ENCODE assay signal across 12 mouse cellular contexts in the genomic region with DNA sequence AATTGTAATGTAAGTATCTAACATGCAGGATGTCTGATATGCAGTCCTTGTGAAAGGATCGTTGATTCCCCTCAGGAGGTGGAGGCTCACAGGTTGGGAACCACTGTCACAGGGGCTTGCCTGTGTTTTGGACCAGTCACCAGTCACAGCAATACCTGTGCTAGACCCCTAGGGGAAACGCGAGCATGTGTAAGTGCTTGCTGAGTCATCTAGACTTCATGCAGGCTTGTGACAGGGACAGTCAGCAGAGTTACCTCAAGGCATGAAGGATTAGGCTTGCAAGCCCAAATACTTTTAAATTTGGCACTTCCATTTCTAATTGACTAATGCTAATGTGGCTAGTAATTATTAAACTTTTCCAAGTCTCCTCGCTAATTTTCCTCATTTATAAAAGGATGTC.
DNase-seq lines count a peak whose midpoint lies in the region; ATAC-seq and TF ChIP-seq lines count a peak whose summit lies in the region.
"Had no signal": no experiment of that assay in that cellular context is flagged by ENCODE, and none has a peak within 500 bp of the region (broad histone marks: within the 10 kb centered on the region; RNA-seq: fewer than 3 reads in every experiment).

No protein-coding gene starts in this region.

- H3K36me3 ChIP-seq in liver, embryonic 16.5 days (ENCODE audit: control insufficient read depth, insufficient read depth): no peaks in the 10 kb centered on the region
- H3K36me3 ChIP-seq in heart, embryonic 10.5 days: no peaks in the 10 kb centered on the region
- H3K36me3 ChIP-seq: limb, embryonic 12.5 days had no signal

- H3K4me2 ChIP-seq in liver, embryonic 16.5 days (ENCODE audit: low read depth, low read length): no peak overlapping the region
- H3K4me2 ChIP-seq: limb, embryonic 12.5 days had no signal

- H3K27ac ChIP-seq in layer of hippocampus, adult 2 months: no peak overlapping the region
- 0 out of 2 replicates have a peak overlapping the region, but pooled peaks have one; percentile 73 for H3K27ac ChIP-seq in liver, embryonic 16.5 days (ENCODE audit: low read length)
- no peak overlapping the region for H3K27ac ChIP-seq in cerebellum, adult 2 months (ENCODE audit: insufficient read depth, low read length)
- no peak overlapping the region for H3K27ac ChIP-seq in heart, embryonic 10.5 days
- H3K27ac ChIP-seq: limb, embryonic 12.5 days; macrophage had no signal

- TF ChIP-seq POLR2A in cerebellum, adult 2 months (IDR thresholded peaks at IDR 0.05; ENCODE audit: borderline replicate concordance, insufficient read depth, low read length): no peak

- no peaks in the 10 kb centered on the region for H3K9me3 ChIP-seq in liver, embryonic 16.5 days (replicated peaks; ENCODE audit: control insufficient read depth, low read length)
- H3K9me3 ChIP-seq in heart, embryonic 10.5 days: no peaks in the 10 kb centered on the region
- H3K9me3 ChIP-seq: limb, embryonic 12.5 days had no signal

- peaks cover 21% of the 10 kb centered on the region for H3K4me1 ChIP-seq in liver, embryonic 16.5 days (ENCODE audit: control insufficient read depth, low read depth, low read length)
- H3K4me1 ChIP-seq in cerebellum, adult 2 months (ENCODE audit: control insufficient read depth, insufficient read depth, low read length): peaks cover 13% of the 10 kb centered on the region
- peaks cover 30% of the 10 kb centered on the region; the same call in 1 of the 2 replicates for H3K4me1 ChIP-seq in heart, embryonic 10.5 days

- H3K27me3 ChIP-seq in liver, embryonic 16.5 days (ENCODE audit: control insufficient read depth, insufficient read depth, low read depth, low read length): no peaks in the 10 kb centered on the region
- no peaks in the 10 kb centered on the region; the same call in 1 of the 2 replicates for H3K27me3 ChIP-seq in cerebellum, adult 2 months (ENCODE audit: control insufficient read depth, insufficient read depth, low read length)
- H3K27me3 ChIP-seq in heart, embryonic 10.5 days (ENCODE audit: insufficient read depth, poor library complexity, severe bottlenecking): no peaks in the 10 kb centered on the region
- H3K27me3 ChIP-seq: limb, embryonic 12.5 days had no signal

- ATAC-seq in liver, embryonic 16.5 days (ENCODE audit: low read depth): no peak

- no peak for DNase-seq in layer of hippocampus, adult 2 months (ENCODE audit: low spot score in 2 of 2)
- DNase-seq in layer of hippocampus, adult 8-10 months (ENCODE audit: low spot score in 2 of 2): no peak
- DNase-seq in A20 (ENCODE audit: low read depth, low spot score) (peak; percentile 46), R1 (ENCODE audit: low read depth, low spot score) (peak; percentile 66)
- DNase-seq in spleen, postnatal 14 days (ENCODE audit: low spot score in 2 of 2): no peak
- no peak for DNase-seq in cerebellum, adult 2 months
- no peak for DNase-seq in heart, embryonic 10.5 days (ENCODE audit: low spot score)
- DNase-seq: right cerebral cortex, postnatal 4 days had no signal

- no peak overlapping the region for H3K9ac ChIP-seq in liver, embryonic 16.5 days (ENCODE audit: low read depth, low read length)
- H3K9ac ChIP-seq: limb, embryonic 12.5 days had no signal

- H3K4me3 ChIP-seq in layer of hippocampus, adult 2 months: no peak overlapping the region
- H3K4me3 ChIP-seq in liver, embryonic 16.5 days (ENCODE audit: low read depth, low read length): no peak overlapping the region
- H3K4me3 ChIP-seq in cerebellum, adult 2 months (replicated peaks; ENCODE audit: insufficient read depth, low read depth, low read length): no peak overlapping the region
- no peak overlapping the region for H3K4me3 ChIP-seq in heart, embryonic 10.5 days
- H3K4me3 ChIP-seq: limb, embryonic 12.5 days; myocyte had no signal

- peak; percentile 28 for TF ChIP-seq CTCF in layer of hippocampus, adult 2 months (conservative IDR thresholded peaks at IDR 0.05)
- no peak for TF ChIP-seq CTCF in cerebellum, adult 2 months (IDR thresholded peaks at IDR 0.05; ENCODE audit: borderline replicate concordance, insufficient read depth, low read depth, low read length)

- 40% methylated on average over 4 of the region's 4 CpGs for WGBS in liver, embryonic 16.5 days (ENCODE audit: insufficient replicate concordance)
- WGBS in cerebellum, adult 2 months: 86% methylated on average over 4 of the region's 4 CpGs
- 60% methylated on average over 4 of the region's 4 CpGs for WGBS in heart, embryonic 10.5 days

Comparison
In these comparisons a context has a peak if more than half of its experiments do, and no peak if none do; other contexts are left out.
1. DNase-seq: peak in A20 (single experiment) and R1 (single experiment); none in layer of hippocampus, adult 2 months (0 of 2), layer of hippocampus, adult 8-10 months (0 of 2), spleen, postnatal 14 days (0 of 2), cerebellum, adult 2 months (0 of 2) and heart, embryonic 10.5 days (single experiment).